Mouse (Mus musculus): ENCODE data around the gene Mvd.

DNA sequence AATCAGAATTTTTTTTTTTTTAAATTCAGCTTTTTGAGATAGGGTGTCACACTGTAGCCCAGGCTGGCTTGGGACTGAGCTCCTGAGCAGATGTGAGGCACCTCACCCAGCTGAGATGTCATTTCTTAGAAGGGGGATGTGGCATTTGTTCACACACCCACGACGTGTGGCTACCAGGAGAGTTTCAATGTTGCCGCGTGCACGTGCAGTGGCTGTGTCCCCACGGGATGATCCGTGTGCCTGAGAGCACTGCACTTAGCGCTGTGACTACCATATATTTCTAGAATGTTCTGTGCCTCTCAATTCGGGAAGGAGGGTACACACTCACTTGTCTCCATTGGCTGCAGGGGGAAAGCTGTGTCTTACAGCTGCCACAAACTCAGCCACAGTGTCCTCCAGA is 7.1 kb downstream of the Mvd start:
- TF ChIP-seq POLR2A (IDR thresholded peaks at IDR 0.05; ENCODE audit: insufficient read depth, low read length) (no peak), CTCF (IDR thresholded peaks at IDR 0.05; ENCODE audit: low read depth, low read length) (no peak)
